Mouse (Mus musculus) frontal cortex, postnatal 14 days (tissue): ENCODE data around the gene Epas1.

Source experiments
- DNase-seq, 2 experiments: peaks; one replicate each; pipeline ENCODE4 v3.0.0; 2022; ENCODE audit warnings: low spot score in 2 of 2

Epas1 gene

DNA sequence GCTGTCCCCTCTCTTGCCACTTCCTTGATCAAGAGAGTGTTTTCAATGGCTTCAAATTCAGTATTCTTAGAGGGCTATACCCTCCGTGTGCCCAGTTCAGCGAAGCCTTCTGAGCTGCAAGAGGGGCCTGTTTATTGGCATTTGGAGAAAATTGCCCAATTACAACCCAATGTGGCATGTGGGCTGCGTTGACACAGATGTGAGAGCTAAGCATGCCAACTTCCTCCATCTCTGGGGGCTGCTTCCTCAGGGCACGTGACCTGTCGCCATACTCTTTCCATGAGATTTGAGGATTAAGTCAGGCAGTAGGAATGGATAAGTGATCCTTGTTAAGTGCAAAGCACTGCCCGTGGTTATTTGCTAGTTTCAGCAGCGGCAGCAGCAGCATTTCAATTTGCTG, 34.3 kb downstream of the Epas1 start:
- no peak for DNase-seq

DNA sequence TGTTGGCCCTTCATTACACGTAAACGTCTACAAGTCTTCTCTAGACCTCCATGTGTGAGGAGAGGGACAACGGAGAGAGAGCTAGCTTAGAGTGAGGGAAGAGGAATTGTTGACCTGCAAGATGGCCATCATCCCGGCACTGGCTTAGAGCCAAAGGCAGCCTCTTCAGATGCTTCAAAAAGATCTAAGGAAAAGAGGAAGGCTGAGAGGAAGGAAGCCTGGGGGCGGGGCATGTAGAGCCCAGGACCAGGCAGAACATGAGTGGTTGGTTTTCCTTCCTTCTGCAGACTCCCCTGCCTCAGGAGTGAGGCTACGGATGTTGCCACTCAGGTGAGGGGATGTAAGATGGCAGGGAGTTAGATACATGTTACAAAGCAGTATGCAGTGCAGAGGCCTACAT, 34.8 kb downstream of the Epas1 start:
- no peak for DNase-seq

- no peak for DNase-seq
Measured at GRCm38 (mm10) chr17:86791925-86792324, 38.4 kb downstream of the Epas1 start.

DNA sequence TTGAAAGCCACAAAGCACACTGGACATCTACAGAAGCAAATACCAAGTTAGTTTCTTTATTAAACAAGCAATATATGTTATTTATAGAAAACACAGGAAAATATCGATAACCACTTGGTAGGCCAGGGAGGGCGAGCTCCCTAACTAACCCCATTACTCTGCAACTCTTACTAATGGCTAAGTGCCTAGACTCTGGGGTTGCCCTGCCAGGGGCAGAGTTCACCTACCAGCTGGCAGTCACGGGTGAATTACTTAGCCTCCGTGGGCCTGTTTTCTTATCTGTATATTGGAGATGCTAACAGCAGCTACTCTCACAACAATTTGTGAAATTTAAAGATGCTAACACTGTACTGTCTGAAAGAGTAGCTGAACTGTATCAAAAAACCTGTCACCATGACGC, 42.3 kb downstream of the Epas1 start:
- no peak for DNase-seq

GRCm38 (mm10) chr17:86797031-86797430, 43.5 kb downstream of the Epas1 start:
- DNase-seq = no peak

DNA sequence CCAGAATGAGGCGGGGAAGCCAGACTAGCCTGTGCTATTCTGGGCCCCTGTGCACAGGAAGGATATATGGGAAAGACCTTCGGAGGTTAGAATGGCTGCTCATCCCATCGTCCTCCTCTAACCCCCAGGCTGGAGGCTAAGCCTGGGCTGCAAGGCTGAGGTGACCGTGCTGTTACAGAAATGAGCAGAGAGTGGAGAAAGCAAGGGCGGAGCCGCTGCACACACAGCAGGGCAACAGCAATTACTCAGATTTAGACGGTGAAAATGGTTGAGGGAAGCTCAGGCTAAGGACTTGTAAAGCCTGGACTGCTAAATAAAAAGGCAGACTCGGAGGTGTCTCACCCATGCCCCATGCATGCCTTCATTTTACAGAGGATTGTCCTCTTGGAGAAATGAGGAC, 45.0 kb downstream of the Epas1 start:
- no peak for DNase-seq

- DNase-seq = no peak
Measured at GRCm38 (mm10) chr17:86798951-86799350, 45.5 kb downstream of the Epas1 start.

- DNase-seq = no peak
Measured at GRCm38 (mm10) chr17:86800535-86800934, 47.0 kb downstream of the Epas1 start.

- DNase-seq = no peak
Measured at GRCm38 (mm10) chr17:86801213-86801815, 47.8 kb downstream of the Epas1 start.

DNA sequence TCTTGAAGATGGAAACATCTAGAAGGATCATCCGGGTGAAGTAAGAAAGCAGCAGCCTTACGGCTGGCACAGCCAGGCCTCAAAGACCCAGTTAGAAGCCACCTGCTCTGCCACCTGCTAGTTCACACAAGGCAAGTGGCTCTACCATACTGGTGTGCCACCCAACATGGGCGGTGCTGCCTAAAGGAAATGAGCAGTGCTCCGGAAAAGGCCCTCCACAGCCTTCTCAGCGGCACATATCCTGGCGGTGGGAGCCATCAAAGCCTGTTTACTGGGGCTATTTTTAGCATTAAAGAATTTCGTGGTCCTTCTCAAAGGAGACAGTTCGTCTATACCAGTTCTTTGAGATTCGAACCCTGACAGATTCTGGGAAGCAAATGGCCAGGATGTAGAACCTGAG, 48.4 kb downstream of the Epas1 start:
- DNase-seq = no peak

- DNase-seq = no peak
Measured at GRCm38 (mm10) chr17:86802351-86802985, 49.0 kb downstream of the Epas1 start.

- DNase-seq = no peak
Measured at GRCm38 (mm10) chr17:86803147-86803546, 49.6 kb downstream of the Epas1 start.

DNA sequence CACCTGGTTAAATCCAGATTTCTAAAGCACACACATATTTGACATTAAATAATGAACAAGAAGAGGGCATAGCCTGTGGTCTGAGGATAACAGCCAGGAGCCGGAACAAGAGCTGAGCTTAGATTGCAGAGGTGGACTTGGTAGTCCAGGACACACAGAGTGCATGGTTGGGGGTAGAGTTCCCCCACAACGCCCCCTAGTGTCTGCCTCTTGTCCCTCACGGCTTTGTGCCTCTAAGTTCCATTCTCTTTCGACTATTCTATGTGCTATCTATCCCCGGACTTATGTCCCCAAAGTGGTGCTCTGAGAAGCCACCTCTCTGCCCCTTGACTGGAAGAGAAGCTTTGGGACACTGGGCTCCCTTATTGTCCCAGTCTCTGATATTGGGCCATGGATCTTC, 50.2 kb downstream of the Epas1 start:
- DNase-seq = no peak

DNA sequence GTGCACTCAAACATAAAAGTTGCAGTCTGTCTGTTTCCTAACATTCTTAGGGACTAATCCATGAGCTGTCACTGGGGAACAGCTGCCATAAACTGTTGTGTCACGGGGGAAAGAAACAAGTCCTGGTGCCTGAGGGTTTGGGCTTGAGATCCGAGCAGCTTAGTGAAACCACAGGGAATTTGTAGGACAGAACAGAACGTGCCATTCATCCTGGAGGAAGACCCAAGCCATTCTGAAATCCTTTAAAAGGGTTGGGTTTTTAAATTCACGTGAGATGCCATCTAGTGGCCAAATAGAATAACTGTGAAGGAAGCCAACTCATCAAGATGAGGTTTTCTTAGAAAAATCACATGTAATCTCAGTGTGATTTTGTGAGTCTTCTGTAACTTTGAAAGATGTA, 58.5 kb downstream of the Epas1 start:
- no peak for DNase-seq

GRCm38 (mm10) chr17:86814320-86814719, 60.8 kb downstream of the Epas1 start:
- no peak for DNase-seq

- no peak for DNase-seq
Measured at GRCm38 (mm10) chr17:86815016-86815865, 61.7 kb downstream of the Epas1 start.

DNA sequence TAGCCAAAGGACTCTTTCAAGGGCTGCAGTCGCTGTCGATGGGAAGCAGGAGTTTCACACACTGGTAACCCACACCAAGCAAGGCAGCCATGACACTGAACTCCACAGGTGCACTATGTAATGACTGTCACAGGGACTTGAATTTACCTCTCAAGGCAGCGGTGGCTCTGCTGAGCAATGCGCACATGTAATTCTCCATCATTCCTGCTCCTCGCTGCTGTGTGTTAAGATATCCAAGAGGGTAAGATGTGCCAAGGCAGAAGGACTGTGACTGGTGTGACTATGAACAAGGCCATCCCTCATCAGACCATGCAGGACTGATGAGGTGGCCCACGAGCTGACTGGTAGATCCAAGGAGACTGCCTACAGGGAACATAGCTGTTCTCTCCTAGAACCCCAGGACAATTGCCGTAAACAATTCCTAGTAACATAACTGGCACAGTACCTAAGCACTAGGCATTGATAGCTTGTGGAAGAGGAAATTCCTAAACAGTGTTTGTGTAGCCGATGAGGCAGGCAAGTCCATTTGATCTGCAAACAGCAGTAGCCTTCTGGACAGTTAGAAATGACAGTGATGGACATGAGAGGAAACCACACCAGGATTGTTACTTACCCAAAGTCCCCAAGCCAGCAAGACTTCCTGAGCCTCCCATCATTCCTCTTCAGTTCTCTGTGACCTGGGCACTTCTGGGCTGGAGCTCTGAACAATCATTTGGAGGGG, 68.7 kb downstream of the Epas1 start:
- no peak for DNase-seq

DNA sequence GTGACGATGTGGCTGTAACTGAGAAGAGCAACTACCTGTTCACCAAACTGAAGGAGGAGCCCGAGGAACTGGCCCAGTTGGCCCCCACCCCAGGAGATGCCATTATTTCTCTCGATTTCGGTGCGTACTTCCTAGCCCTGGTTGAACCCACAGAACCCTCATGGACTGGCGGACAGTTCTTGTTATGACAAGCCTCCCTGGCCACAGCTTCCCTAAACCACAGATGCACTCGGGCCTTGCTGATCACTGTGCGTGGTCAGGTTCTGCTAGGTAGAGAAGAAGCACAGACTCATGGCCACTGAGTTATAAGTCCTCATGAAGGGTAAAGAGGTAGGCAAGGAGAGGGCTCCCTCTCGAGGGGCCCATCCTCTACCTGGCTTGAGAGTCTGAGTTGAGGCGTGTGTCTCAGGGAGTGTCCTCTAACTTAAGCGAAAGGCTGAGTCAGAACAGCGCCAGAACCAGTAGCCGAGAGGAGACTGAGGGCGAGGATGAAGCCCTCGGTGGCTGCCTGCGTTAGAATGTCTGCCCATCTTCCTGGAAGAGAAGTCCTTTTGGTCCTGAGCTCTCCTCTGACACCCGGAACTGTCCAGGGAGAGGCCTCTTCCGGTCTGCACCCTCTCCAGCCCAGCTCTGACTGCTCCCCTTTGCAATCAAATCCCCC, 71.1 kb downstream of the Epas1 start:
- no peak for DNase-seq

- DNase-seq = no peak
Measured at GRCm38 (mm10) chr17:86825163-86825902, 71.8 kb downstream of the Epas1 start.

DNA sequence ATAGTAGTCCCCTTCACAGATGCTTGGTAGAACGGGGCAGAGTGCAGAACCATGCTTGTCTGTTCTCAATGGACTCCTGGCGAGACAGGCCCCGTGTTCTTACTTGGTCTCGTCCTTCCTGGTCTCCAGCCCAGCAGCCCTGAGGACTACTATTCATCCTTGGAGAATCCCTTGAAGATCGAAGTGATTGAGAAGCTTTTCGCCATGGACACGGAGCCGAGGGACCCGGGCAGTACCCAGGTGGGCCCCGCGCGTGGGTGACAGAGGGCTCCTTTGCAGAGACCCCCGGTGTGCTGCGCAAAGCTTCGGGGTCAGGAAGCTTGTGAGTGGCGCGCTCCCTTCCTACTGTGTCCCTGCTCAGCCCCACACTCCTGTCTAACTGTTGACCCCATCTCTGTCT, 72.9 kb downstream of the Epas1 start:
- DNase-seq = no peak
